Mouse (Mus musculus) B cell, adult 2 months (primary cell): ENCODE measurements at regions not wholly inside any gene's neighbourhood (a gene's known extent, or its start where the extent isn't known, plus 50 kb on each side); places are given as distances from the start of the nearest gene placed in this dataset.

ENCODE experiments used
- DNase-seq, 2 experiments: peaks; one replicate each; pipeline ENCODE4 v3.0.0; 2022

DNA sequence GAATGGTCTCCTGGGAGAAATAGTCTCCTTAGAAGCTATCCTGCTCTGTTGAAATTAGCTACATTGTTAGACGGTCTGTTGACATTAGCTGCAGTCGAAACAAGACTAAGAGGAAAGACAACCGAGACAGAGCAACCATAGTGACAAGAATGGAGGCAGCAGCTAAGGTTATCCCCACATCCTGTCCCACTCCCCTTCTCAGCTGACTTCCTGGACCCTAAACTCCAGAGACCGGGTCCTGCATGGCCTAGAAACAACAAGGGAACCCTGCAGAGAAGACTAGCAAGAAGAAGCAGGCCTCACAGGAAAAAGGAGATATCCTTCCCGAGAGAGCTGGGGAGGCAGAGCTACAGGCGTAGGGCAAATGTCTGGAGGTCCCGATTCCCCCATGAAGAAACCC is 102.0 kb downstream of the Fam168b start:
- no peak for DNase-seq

DNA sequence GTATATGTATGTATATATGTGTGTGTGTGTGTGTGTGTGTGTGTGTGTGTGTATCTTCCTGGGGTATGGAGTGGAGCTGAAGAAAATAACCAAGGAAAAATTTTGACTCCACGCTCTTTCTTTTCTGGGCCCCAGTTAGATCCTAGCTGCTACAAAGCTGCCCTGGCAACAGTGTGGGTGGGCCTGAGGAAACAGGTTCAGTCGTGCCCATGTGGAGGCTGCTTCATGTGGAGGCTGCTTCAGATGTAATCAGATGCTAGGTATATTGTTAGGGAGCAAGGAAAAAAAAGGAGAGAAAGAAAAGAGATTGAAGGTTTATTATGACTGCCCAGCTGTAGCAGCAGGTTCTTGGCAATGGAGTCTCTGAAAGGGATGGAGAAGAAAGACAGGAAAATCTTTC is 100.6 kb downstream of the Fam168b start:
- DNase-seq, result no peak

DNA sequence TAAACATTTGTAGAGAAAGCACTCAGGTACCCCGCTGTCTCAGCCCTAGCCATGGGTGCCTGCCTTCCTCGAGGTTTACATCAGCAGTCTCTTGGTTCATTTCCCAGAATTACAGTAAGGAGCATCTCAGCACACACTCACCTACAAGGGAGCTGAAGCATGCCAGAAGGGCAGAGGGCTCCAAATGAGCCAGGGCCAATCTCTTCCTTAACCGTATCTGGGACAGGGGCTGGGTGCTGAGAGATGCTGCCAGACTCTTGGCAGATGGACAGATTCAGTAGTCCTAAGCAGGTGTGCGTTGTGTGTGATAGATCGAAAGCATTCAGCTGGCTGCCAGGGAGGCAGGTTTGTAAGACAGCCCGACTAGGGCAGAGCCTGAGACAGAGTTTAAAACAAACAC is 97.0 kb downstream of the Fam168b start:
- no peak for DNase-seq

DNA sequence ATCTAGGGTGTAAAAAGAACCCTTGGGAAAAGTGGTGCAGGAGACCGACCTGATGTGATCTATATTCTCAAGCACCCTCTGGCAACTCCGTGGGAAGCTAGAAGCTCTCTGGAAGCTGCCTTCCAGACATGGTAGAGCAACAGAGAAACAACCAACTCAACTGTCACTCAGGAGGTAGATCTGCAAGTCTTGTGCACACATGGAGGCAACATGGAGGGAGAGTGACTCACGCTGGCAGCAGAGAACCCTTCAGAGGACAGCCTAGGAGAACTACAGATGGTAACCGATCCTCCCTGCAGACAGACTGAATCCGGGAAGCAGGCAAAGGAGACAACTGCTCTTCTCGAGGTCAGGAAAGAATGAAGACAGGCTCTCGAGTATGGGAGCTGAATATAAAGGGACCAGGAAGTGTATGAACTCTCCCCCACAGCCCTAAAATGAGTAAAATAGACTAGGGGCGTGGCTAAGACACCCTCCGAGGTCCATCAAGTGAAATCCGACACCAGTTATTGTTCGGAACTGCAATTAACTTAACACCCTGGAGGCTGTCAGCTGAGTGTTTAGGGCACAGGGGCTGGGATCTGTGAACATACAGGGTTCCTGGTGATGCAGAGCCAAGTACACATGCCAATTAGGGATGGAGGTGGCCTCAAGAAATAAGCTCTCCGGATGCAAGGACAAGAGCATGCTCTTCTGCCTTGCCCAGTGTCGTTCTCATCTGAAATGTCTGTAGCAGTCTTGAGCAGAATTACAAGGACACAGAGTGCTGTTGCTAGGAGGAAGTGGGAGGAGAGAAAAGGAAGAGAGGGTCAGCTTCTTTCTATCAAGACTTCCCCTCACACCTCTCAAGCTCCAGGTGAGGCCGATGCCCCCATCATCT is 93.5 kb downstream of the Fam168b start:
- DNase-seq, result no peak

DNA sequence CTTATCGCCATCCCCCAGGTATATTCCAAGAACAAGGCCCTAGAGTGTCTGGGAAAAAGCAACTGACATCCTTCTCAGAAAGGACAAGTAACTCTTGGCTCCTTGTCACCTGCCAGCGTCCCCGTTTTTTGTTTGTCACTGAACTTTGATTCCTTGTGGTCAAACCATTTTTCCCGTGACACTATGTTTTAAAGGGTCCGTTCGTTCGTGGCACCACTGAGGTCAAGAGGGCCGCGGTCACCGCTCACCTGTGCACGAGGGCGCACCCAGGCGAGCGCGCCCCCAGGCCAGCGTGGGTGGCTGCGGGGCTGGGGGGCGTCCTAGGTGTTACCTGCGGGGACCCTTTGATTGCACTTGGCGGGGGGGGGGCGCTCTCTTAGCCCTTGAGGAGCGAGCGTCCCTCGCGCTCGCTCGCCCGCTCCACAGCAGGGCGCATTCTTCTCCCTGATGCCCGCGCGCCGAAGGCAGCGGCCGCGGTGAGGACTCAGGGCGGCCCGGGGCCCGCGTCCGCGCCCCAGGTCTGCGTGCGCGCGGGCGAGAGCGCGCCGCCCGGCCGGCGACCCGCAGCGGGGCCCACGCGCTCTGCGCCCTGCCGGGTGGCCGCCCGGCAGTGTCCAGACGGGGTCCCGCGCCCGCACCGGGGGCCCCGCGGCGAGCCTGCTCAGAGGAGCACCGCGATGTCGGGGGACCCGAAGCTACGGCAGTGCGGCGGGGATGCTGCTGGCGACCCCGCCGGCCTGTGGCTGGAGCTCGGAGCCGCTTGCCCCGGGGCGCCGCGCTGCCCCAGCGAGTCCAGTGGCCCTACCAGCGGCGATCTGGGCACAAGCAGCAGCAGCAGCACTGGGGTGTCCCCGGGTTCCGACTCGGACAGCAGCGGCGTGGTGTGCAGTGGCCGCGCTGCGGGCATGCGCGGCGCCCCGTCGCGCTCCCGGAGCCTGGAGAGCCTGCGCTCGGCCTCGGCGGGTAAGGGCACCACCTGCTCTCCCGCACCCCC is 92.5 kb downstream of the Fam168b start:
- no peak for DNase-seq

DNA sequence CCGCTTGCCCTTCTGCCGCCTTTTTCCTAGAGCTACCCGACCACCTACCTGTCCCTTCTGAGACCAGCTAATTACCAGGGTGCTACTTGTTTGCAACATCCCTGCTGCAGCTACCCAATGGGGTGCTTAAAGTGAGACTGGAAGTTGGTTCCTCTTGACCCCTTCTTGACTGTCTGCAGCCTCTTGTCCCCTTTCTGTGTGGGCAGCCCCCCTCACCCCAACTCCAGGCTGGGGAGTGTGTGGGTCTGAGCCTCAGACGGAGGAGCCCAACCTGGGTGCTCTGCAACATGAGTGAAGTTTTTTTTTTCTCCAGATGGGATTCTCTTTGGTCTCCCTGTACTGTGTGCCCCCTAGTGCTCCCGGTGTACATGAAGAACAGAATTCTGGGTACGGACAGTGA is 91.7 kb downstream of the Fam168b start:
- no peak for DNase-seq

DNA sequence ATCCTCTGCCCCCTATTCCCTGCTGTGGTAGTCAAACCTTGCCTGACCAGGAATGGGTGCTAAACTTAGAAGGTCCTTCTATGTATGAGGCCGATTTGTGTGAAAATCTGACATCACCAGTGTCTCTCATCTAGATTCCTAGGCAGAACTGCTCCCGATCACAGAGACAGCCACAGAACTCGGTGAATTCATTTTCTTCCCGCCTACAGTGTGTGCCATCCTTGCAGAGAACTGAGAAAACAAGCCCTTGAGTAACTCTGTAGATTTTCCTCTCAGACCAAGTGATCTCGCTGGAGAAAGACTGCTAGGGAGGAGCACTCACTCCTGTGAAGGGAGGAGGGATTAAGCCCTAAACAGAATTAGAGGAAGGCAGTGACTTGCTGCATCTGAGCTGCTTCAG is 89.3 kb downstream of the Fam168b start:
- no peak for DNase-seq

DNA sequence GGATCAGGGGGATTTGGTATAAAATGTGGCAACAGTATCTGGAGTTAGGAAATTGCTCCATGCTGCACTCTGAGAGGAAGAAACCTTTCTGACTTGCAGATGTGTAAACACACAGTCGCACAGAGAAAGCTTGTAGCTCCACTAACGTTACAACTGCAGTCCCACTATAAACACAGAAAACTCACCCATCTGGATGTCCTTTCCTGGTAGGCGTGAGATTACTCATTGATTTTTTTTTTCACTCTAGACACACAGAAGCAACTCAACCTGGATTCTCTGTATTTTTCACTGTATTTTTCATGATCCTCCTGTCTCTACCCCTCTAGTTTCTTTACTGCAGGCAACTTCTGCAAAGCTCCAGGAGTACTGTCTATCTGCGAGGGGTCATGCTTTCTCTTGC is 82.3 kb downstream of the Fam168b start:
- no peak for DNase-seq

DNA sequence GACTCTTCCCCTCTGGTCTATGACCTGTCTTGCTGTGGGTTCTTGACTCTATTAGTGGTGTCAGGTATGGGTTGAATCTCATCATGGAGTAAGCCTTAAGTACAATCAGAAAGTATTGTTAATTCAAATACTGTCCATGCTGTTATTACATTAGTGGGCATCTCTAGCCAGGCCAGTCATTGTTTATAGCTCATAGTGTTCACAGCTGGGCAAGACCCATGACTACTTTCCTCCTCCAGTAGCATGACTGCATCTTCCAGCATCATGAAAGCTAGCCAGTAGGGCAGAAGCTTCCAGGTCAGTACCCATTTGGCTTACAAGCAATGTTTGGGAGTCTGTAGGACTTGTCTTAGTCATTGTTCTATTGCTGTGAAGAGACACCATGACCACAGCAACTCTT is 81.4 kb downstream of the Fam168b start:
- no peak for DNase-seq

DNA sequence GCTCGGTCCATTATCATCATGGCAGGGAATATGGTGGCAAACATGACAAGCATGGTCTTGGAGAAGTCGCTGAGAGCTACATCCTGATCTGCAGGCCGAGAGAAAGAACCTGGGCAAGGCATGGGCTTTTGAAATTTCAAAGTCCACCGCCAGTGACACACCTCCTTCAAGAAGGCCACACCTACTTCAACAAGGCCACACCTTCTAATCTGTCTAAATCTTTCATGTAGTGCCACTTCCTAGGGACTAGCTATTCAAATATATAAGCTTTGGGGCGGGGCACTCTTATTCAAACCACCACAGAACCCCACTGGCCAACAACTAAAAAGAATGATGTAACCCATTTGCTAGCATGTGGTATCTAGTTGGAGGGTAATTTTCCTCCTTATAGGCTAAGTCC is 81.0 kb downstream of the Fam168b start:
- no peak for DNase-seq
